Mouse (Mus musculus) embryonic facial prominence, embryonic 11.5 days (tissue): ENCODE measurements around the gene Socs2. TPM values are rescaled to one million over a fixed set of nuclear protein-coding genes. Genes with fewer than 3 reads are reported as not detected.
"Not testable (repeated sequence)": the region's sequence is repeated elsewhere in the genome, so short reads cannot be mapped to it uniquely, and the experiment has no call there.

Source experiments
- ATAC-seq: fragments of 200-750 bp; cut with Nextera tagmentation; replicated peaks from 2 replicates; pipeline ENCODE4 v1.8.0; 2017; ENCODE audit warnings: low read depth; ENCODE audit not compliant: insufficient number of reproducible peaks, low FRiP score, low TSS enrichment
- DNase-seq: peaks from one replicate; pipeline ENCODE4 v3.0.0-alpha.2; 2015; ENCODE audit warnings: low spot score
- H3K27ac ChIP-seq: fragments of 300-500 bp; sonication (generic); replicated peaks from 2 replicates; pipeline ENCODE4 v1.5.1; 2014; ENCODE audit warnings: mild to moderate bottlenecking, low read depth, low read length, control low read depth
- H3K27me3 ChIP-seq: fragments of 300-500 bp; sonication (generic); 2 replicates; pipeline ENCODE4 v1.6.1; 2014; ENCODE audit warnings: mild to moderate bottlenecking, low read length, moderate library complexity, mixed read lengths; ENCODE audit not compliant: control insufficient read depth, insufficient read depth
- H3K36me3 ChIP-seq: fragments of 300-500 bp; sonication (generic); replicated peaks from 2 replicates; pipeline ENCODE4 v1.6.1; 2014; ENCODE audit warnings: low read depth, mild to moderate bottlenecking, low read length, moderate library complexity, mixed read lengths; ENCODE audit not compliant: control insufficient read depth, insufficient read depth
- H3K4me1 ChIP-seq: fragments of 300-500 bp; sonication (generic); 2 replicates; pipeline ENCODE4 v1.6.1; 2014; ENCODE audit warnings: low read length, mixed read lengths; ENCODE audit not compliant: control insufficient read depth, insufficient read depth
- H3K4me2 ChIP-seq: fragments of 300-500 bp; sonication (generic); 2 replicates; pipeline ENCODE4 v1.6.1; 2014; ENCODE audit warnings: low read depth, mild to moderate bottlenecking, control low read depth, low read length, moderate library complexity
- H3K4me3 ChIP-seq: fragments of 300-500 bp; sonication (generic); 2 replicates; pipeline ENCODE4 v1.5.1; 2014; ENCODE audit warnings: low read depth, low read length, control low read depth
- H3K9ac ChIP-seq: fragments of 300-500 bp; sonication (generic); replicated peaks from 2 replicates; pipeline ENCODE4 v1.6.1; 2014; ENCODE audit warnings: mild to moderate bottlenecking, control low read depth, low read length
- H3K9me3 ChIP-seq: fragments of 300-500 bp; sonication (generic); replicated peaks from 2 replicates; pipeline ENCODE4 v1.6.1; 2016; ENCODE audit warnings: mild to moderate bottlenecking, low read length, inconsistent platforms, mixed read lengths; ENCODE audit not compliant: control insufficient read depth
- WGBS: fragments of 180-500 bp; shearing (Covaris S2); extraction: QIAGEN DNeasy Blood & Tissue Kit; methylation state at CpG from one replicate; pipeline ENCODE4 v1.1.7; 2014; 5-methylcytosine and 5-hydroxymethylcytosine counted together
- polyA plus RNA-seq: library from polyadenylated mRNA; unstranded; fragments of >200 nt; fragmentation: Nextera tagmentation; extraction: Ambion mirVana; gene quantifications from 2 replicates; pipeline ENCODE4 v1.2.1, GENCODE M21; 2014

Socs2 gene
- polyA plus RNA-seq, 1 experiment from 2014 or later = 50.5 TPM

- no peak overlapping the region for H3K27ac ChIP-seq
- H3K4me1 ChIP-seq = peaks cover 2% of the 10 kb centered on the region; the same call in 1 of the 2 replicates
- H3K9ac ChIP-seq = no peak overlapping the region
- DNase-seq (no peak), ATAC-seq (no peak)
- WGBS = 74% methylated on average over 8 of the region's 8 CpGs
- H3K4me3 ChIP-seq = no peak overlapping the region
- no peaks in the 10 kb centered on the region for H3K9me3 ChIP-seq
- H3K4me2 ChIP-seq = no peak overlapping the region
- no peaks in the 10 kb centered on the region for H3K27me3 ChIP-seq
- no peaks in the 10 kb centered on the region for H3K36me3 ChIP-seq
These were observed 20.6 kb downstream of the Socs2 start for GRCm38 (mm10) chr10:95396356-95396755.

- Histone ChIP-seq H3K9me3 (no peaks in the 10 kb centered on the region), H3K27ac (0 out of 2 replicates have a peak overlapping the region, but pooled peaks have one; percentile 16), H3K36me3 (no peaks in the 10 kb centered on the region), H3K4me1 (peaks cover 2% of the 10 kb centered on the region; the same call in 1 of the 2 replicates), H3K9ac (no peak overlapping the region), H3K27me3 (no peaks in the 10 kb centered on the region), H3K4me3 (no peak overlapping the region), H3K4me2 (no peak overlapping the region)
- DNase-seq (no peak), ATAC-seq (no peak)
- WGBS = 45% methylated on average over 25 of the region's 25 CpGs
These were observed 21.9 kb downstream of the Socs2 start for GRCm38 (mm10) chr10:95394819-95395812.

GRCm38 (mm10) chr10:95392073-95392472, 24.9 kb downstream of the Socs2 start:
- 65% methylated on average over 8 of the region's 8 CpGs for WGBS
- H3K4me1 ChIP-seq = no peaks in the 10 kb centered on the region; the same call in 1 of the 2 replicates
- H3K9me3 ChIP-seq = no peaks in the 10 kb centered on the region
- ATAC-seq = no peak
- no peak overlapping the region for H3K4me3 ChIP-seq
- H3K27me3 ChIP-seq = no peaks in the 10 kb centered on the region
- H3K4me2 ChIP-seq = no peak overlapping the region
- no peaks in the 10 kb centered on the region for H3K36me3 ChIP-seq
- H3K27ac ChIP-seq = no peak overlapping the region; the same call in 1 of the 2 replicates
- DNase-seq = no peak
- no peak overlapping the region for H3K9ac ChIP-seq

- no peak overlapping the region for H3K9ac ChIP-seq
- no peaks in the 10 kb centered on the region for H3K9me3 ChIP-seq
- no peak overlapping the region for H3K4me3 ChIP-seq
- DNase-seq = no peak
- 93% methylated on average over 9 of the region's 9 CpGs for WGBS
- no peaks in the 10 kb centered on the region for H3K36me3 ChIP-seq
- no peak overlapping the region for H3K27ac ChIP-seq
- ATAC-seq = no peak
- H3K4me2 ChIP-seq = no peak overlapping the region
- H3K27me3 ChIP-seq = no peaks in the 10 kb centered on the region
- no peaks in the 10 kb centered on the region; the same call in 1 of the 2 replicates for H3K4me1 ChIP-seq
These were observed 26.1 kb downstream of the Socs2 start for GRCm38 (mm10) chr10:95390871-95391270.

GRCm38 (mm10) chr10:95389805-95390204, 27.2 kb downstream of the Socs2 start:
- not testable (repeated sequence) for H3K9me3 ChIP-seq, H3K4me1 ChIP-seq, DNase-seq, ATAC-seq, H3K36me3 ChIP-seq, H3K4me2 ChIP-seq, H3K27me3 ChIP-seq, H3K9ac ChIP-seq, H3K4me3 ChIP-seq, H3K27ac ChIP-seq
- 95% methylated on average over 5 of the region's 5 CpGs for WGBS

GRCm38 (mm10) chr10:95388821-95389477, 28.0 kb downstream of the Socs2 start:
- Histone ChIP-seq H3K36me3 (no peaks in the 10 kb centered on the region), H3K4me2 (no peak overlapping the region), H3K27me3 (no peaks in the 10 kb centered on the region), H3K9me3 (no peaks in the 10 kb centered on the region), H3K4me3 (no peak overlapping the region), H3K27ac (no peak overlapping the region), H3K9ac (no peak overlapping the region), H3K4me1 (no peaks in the 10 kb centered on the region)
- DNase-seq = peak; percentile 23
- WGBS = 57% methylated on average over 23 of the region's 23 CpGs
- no peak for ATAC-seq

- ATAC-seq = no peak
- Histone ChIP-seq H3K27me3 (no peaks in the 10 kb centered on the region), H3K4me1 (no peaks in the 10 kb centered on the region), H3K9ac (no peak overlapping the region), H3K36me3 (no peaks in the 10 kb centered on the region), H3K9me3 (no peaks in the 10 kb centered on the region), H3K4me2 (no peak overlapping the region), H3K4me3 (no peak overlapping the region), H3K27ac (no peak overlapping the region)
- DNase-seq = no peak
- WGBS = 91% methylated on average over 6 of the region's 6 CpGs
These were observed 30.5 kb downstream of the Socs2 start for GRCm38 (mm10) chr10:95386527-95386926.

- Histone ChIP-seq H3K9me3 (no peaks in the 10 kb centered on the region), H3K4me2 (no peak overlapping the region), H3K4me3 (no peak overlapping the region), H3K36me3 (no peaks in the 10 kb centered on the region), H3K27ac (no peak overlapping the region), H3K27me3 (no peaks in the 10 kb centered on the region), H3K4me1 (no peaks in the 10 kb centered on the region), H3K9ac (no peak overlapping the region)
- ATAC-seq (no peak), DNase-seq (no peak)
- 63% methylated on average over 4 of the region's 4 CpGs for WGBS
These were observed 31.2 kb downstream of the Socs2 start for GRCm38 (mm10) chr10:95385801-95386203.
